Mouse (Mus musculus) large intestine, adult 2 months (tissue): ENCODE results near the gene Gm27021. TPM values are rescaled to one million over a fixed set of nuclear protein-coding genes. Genes with fewer than 3 reads are reported as not detected.

Source experiments
- DNase-seq: peaks from one replicate; pipeline ENCODE4 v3.0.0-alpha.2; 2012; ENCODE audit warnings: low read depth, low spot score
- WGBS: fragments of 180-500 bp; shearing (Covaris S2); methylation state at CpG from one replicate; pipeline ENCODE4 v1.1.7; 2018; 5-methylcytosine and 5-hydroxymethylcytosine counted together
- polyA plus RNA-seq: library from polyadenylated mRNA; depleted of rRNA; stranded (reverse); fragments of >200 nt; gene quantifications from 2 replicates; pipeline ENCODE4 v1.2.3, GENCODE M21; 2012

The Gm27021 gene
- polyA plus RNA-seq, 1 experiment, result 0.19 TPM

- 71% methylated on average over 8 of the region's 8 CpGs for WGBS
- no peak for DNase-seq
Observed at GRCm38 (mm10) chr8:120616663-120617626, 50.9 kb downstream of the Gm27021 start.

GRCm38 (mm10) chr8:120614491-120614890 lies 53.4 kb downstream of the Gm27021 start:
- DNase-seq, result no peak
- WGBS, result 85% methylated on average over 3 of the region's 3 CpGs

- DNase-seq, result no peak
- WGBS, result 89% methylated on average over 6 of the region's 6 CpGs
Observed at GRCm38 (mm10) chr8:120610824-120611223, 57.1 kb downstream of the Gm27021 start.

- WGBS, result 12% methylated on average over 7 of the region's 7 CpGs
- no peak for DNase-seq
Observed at GRCm38 (mm10) chr8:120607885-120608284, 60.0 kb downstream of the Gm27021 start.

GRCm38 (mm10) chr8:120607460-120607859 lies 60.4 kb downstream of the Gm27021 start:
- WGBS, result 73% methylated on average over 9 of the region's 9 CpGs
- no peak for DNase-seq

- WGBS, result 68% methylated on average over 6 of the region's 6 CpGs
- DNase-seq, result no peak
Observed at GRCm38 (mm10) chr8:120602672-120603071, 65.2 kb downstream of the Gm27021 start.

- DNase-seq, result peak; percentile 57
Observed at GRCm38 (mm10) chr8:120599504-120599903, 68.4 kb downstream of the Gm27021 start.

GRCm38 (mm10) chr8:120598579-120598978 lies 69.3 kb downstream of the Gm27021 start:
- 51% methylated on average over 24 of the region's 24 CpGs for WGBS
- no peak for DNase-seq

More at GRCm38 (mm10) chr8:120599504-120599903, 68.4 kb downstream of the Gm27021 start:
- 25% methylated on average over 7 of the region's 7 CpGs for WGBS

- 13% methylated on average over 5 of the region's 5 CpGs for WGBS
- peak; percentile 46 for DNase-seq
Observed at GRCm38 (mm10) chr8:120595963-120596362, 71.9 kb downstream of the Gm27021 start.

GRCm38 (mm10) chr8:120594571-120594970 lies 73.3 kb downstream of the Gm27021 start:
- DNase-seq, result no peak
- 86% methylated on average over 5 of the region's 5 CpGs for WGBS

- WGBS, result 25% methylated on average over 10 of the region's 10 CpGs
- no peak for DNase-seq
Observed at GRCm38 (mm10) chr8:120591587-120592292, 76.1 kb downstream of the Gm27021 start.

GRCm38 (mm10) chr8:120589921-120590320 lies 78.0 kb downstream of the Gm27021 start:
- DNase-seq, result no peak
- WGBS, result 51% methylated on average over 2 of the region's 2 CpGs

GRCm38 (mm10) chr8:120588908-120589771 lies 78.7 kb downstream of the Gm27021 start, which contains the start of gene Gins2:
Gene Gins2, minus strand, starts transcription at chr8:120589304.
- peak; percentile 97 for DNase-seq
- WGBS, result under 1% methylated on average over 67 of the region's 67 CpGs

- WGBS, result 87% methylated on average over 10 of the region's 10 CpGs
Observed at GRCm38 (mm10) chr8:120585521-120585920, 82.4 kb downstream of the Gm27021 start.

GRCm38 (mm10) chr8:120581811-120582210 lies 86.1 kb downstream of the Gm27021 start:
- DNase-seq, result no peak
- WGBS, result 92% methylated on average over 8 of the region's 8 CpGs

More at GRCm38 (mm10) chr8:120585521-120585920, 82.4 kb downstream of the Gm27021 start:
- DNase-seq, result no peak

GRCm38 (mm10) chr8:120581329-120581728 lies 86.5 kb downstream of the Gm27021 start:
- 90% methylated on average over 12 of the region's 12 CpGs for whole genome bisulfite sequencing
- no peak for DNase-seq

- WGBS, result 89% methylated on average over 8 of the region's 8 CpGs
- no peak for DNase-seq
Observed at GRCm38 (mm10) chr8:120580336-120581000, 87.4 kb downstream of the Gm27021 start.

GRCm38 (mm10) chr8:120577821-120578220 lies 90.1 kb downstream of the Gm27021 start:
- DNase-seq, result no peak
- WGBS, result 95% methylated on average over 17 of the region's 17 CpGs

GRCm38 (mm10) chr8:120575801-120576200 lies 92.1 kb downstream of the Gm27021 start:
- WGBS, result 87% methylated on average over 9 of the region's 9 CpGs
- no peak for DNase-seq
